Mouse (Mus musculus): ENCODE measurements around the gene Pllp.
A peak's percentile ranks its signal among the peaks of the same experiment; 100 is the strongest.

Gene Pllp

GRCm38 (mm10) chr8:94695994-94696384 is at the start of gene Pllp:
TSS of gene Pllp (minus strand) at chr8:94696278.
- DNase-seq (ENCODE audit: low spot score) = peak; percentile 56

GRCm38 (mm10) chr8:94745476-94746184 is 49.6 kb upstream of the Pllp start, which contains the start of gene Ccl22:
TSS of gene Ccl22 (plus strand) at chr8:94745590.
- DNase-seq (ENCODE audit: low spot score) = no peak

GRCm38 (mm10) chr8:94744972-94745371 is 48.9 kb upstream of the Pllp start:
- DNase-seq (ENCODE audit: low spot score) = no peak

GRCm38 (mm10) chr8:94744484-94744883 is 48.4 kb upstream of the Pllp start:
- no peak for DNase-seq (ENCODE audit: low spot score)

GRCm38 (mm10) chr8:94741726-94742125 is 45.6 kb upstream of the Pllp start:
- no peak for DNase-seq (ENCODE audit: low spot score)

- no peak for DNase-seq (ENCODE audit: low spot score)
Measured at GRCm38 (mm10) chr8:94740591-94740990, 44.5 kb upstream of the Pllp start.

- no peak for DNase-seq (ENCODE audit: low spot score)
Measured at GRCm38 (mm10) chr8:94739829-94740228, 43.8 kb upstream of the Pllp start.

GRCm38 (mm10) chr8:94735426-94736094 is 39.5 kb upstream of the Pllp start:
- no peak for DNase-seq (ENCODE audit: low spot score)

- DNase-seq (ENCODE audit: low spot score) = no peak
Measured at GRCm38 (mm10) chr8:94734735-94735350, 38.8 kb upstream of the Pllp start.

- DNase-seq (ENCODE audit: low spot score) = no peak
Measured at GRCm38 (mm10) chr8:94733821-94734465, 37.9 kb upstream of the Pllp start.

GRCm38 (mm10) chr8:94729301-94729700 is 33.2 kb upstream of the Pllp start:
- no peak for DNase-seq (ENCODE audit: low spot score)

- no peak for DNase-seq (ENCODE audit: low spot score)
Measured at GRCm38 (mm10) chr8:94725998-94726397, 29.9 kb upstream of the Pllp start.

- no peak for DNase-seq (ENCODE audit: low spot score)
Measured at GRCm38 (mm10) chr8:94716841-94717240, 20.8 kb upstream of the Pllp start.

- DNase-seq (ENCODE audit: low spot score) = no peak
Measured at GRCm38 (mm10) chr8:94715871-94716270, 19.8 kb upstream of the Pllp start.

- no peak for DNase-seq (ENCODE audit: low spot score)
Measured at GRCm38 (mm10) chr8:94714556-94714955, 18.5 kb upstream of the Pllp start.

- DNase-seq (ENCODE audit: low spot score) = no peak
Measured at GRCm38 (mm10) chr8:94711160-94711718, 15.2 kb upstream of the Pllp start.

- DNase-seq (ENCODE audit: low spot score) = no peak
Measured at GRCm38 (mm10) chr8:94710336-94710735, 14.3 kb upstream of the Pllp start.

- DNase-seq (ENCODE audit: low spot score) = no peak
Measured at GRCm38 (mm10) chr8:94706732-94707395, 10.8 kb upstream of the Pllp start.

- no peak for DNase-seq (ENCODE audit: low spot score)
Measured at GRCm38 (mm10) chr8:94705581-94706245, 9.6 kb upstream of the Pllp start.

GRCm38 (mm10) chr8:94704669-94704984 is 8.5 kb upstream of the Pllp start:
- no peak for DNase-seq (ENCODE audit: low spot score)

- DNase-seq (ENCODE audit: low spot score) = peak; percentile 98
Measured at GRCm38 (mm10) chr8:94703972-94704668, 8.0 kb upstream of the Pllp start.

All from layer of hippocampus, adult 11-12 months (tissue).